Mouse (Mus musculus) hindbrain, embryonic 12.5 days (tissue): ENCODE measurements at regions not wholly inside any gene's neighbourhood (a gene's known extent, or its start where the extent isn't known, plus 50 kb on each side); places are given as distances from the start of the nearest gene placed in this dataset.
"Not testable (repeated sequence)": the region's sequence is repeated elsewhere in the genome, so short reads cannot be mapped to it uniquely, and the experiment has no call there.

Source experiments
- ATAC-seq: fragments of 200-750 bp; cut with Nextera tagmentation; 2 replicates; pipeline ENCODE4 v1.8.0; 2017; ENCODE audit warnings: moderate TSS enrichment; ENCODE audit not compliant: low FRiP score
- H3K27ac ChIP-seq: fragments of 300-500 bp; sonication (generic); 2 replicates; pipeline ENCODE4 v1.5.1; 2016; ENCODE audit warnings: mild to moderate bottlenecking
- H3K27me3 ChIP-seq: fragments of 300-500 bp; sonication (generic); 2 replicates; pipeline ENCODE4 v1.6.1; 2016; ENCODE audit warnings: mild to moderate bottlenecking
- H3K36me3 ChIP-seq: fragments of 300-500 bp; sonication (generic); 2 replicates; pipeline ENCODE4 v1.6.1; 2016; ENCODE audit warnings: mild to moderate bottlenecking
- H3K4me1 ChIP-seq: fragments of 300-500 bp; sonication (generic); 2 replicates; pipeline ENCODE4 v1.6.1; 2016
- H3K4me2 ChIP-seq: fragments of 300-500 bp; sonication (generic); replicated peaks from 2 replicates; pipeline ENCODE4 v1.6.1; 2016; ENCODE audit warnings: mild to moderate bottlenecking
- H3K4me3 ChIP-seq: fragments of 300-500 bp; sonication (generic); 2 replicates; pipeline ENCODE4 v1.5.1; 2016; ENCODE audit warnings: mild to moderate bottlenecking
- H3K9ac ChIP-seq: fragments of 300-500 bp; sonication (generic); 2 replicates; pipeline ENCODE4 v1.6.1; 2016; ENCODE audit warnings: mild to moderate bottlenecking, moderate library complexity
- H3K9me3 ChIP-seq: fragments of 300-500 bp; sonication (generic); replicated peaks from 2 replicates; pipeline ENCODE4 v1.6.1; 2016; ENCODE audit warnings: mild to moderate bottlenecking
- WGBS: fragments of 180-500 bp; shearing (Covaris S2); methylation state at CpG from one replicate; pipeline ENCODE4 v1.1.7; 2016; 5-methylcytosine and 5-hydroxymethylcytosine counted together

- 86% methylated on average over 10 of the region's 10 CpGs for WGBS
- no peaks in the 10 kb centered on the region for H3K36me3 ChIP-seq
- no peaks in the 10 kb centered on the region; the same call in 1 of the 2 replicates for H3K27me3 ChIP-seq
- no peak overlapping the region for H3K9ac ChIP-seq
- no peaks in the 10 kb centered on the region for H3K4me1 ChIP-seq
- no peak overlapping the region for H3K27ac ChIP-seq
- no peaks in the 10 kb centered on the region for H3K9me3 ChIP-seq
- H3K4me3 ChIP-seq, result no peak overlapping the region
- ATAC-seq, result no peak
- H3K4me2 ChIP-seq, result no peak overlapping the region
Measured at GRCm38 (mm10) chr8:8847579-8847978, 157.3 kb upstream of the Arglu1 start.

GRCm38 (mm10) chr8:8842326-8842725 is 152.0 kb upstream of the Arglu1 start:
- Histone ChIP-seq H3K36me3 (no peaks in the 10 kb centered on the region), H3K4me1 (no peaks in the 10 kb centered on the region), H3K27me3 (no peaks in the 10 kb centered on the region), H3K9ac (no peak overlapping the region), H3K4me3 (no peak overlapping the region), H3K4me2 (no peak overlapping the region), H3K9me3 (no peaks in the 10 kb centered on the region), H3K27ac (no peak overlapping the region)
- 75% methylated on average over 2 of the region's 2 CpGs for WGBS
- no peak for ATAC-seq

GRCm38 (mm10) chr8:8836166-8836565 is 145.8 kb upstream of the Arglu1 start:
- WGBS, result 69% methylated on average over 11 of the region's 11 CpGs

DNA sequence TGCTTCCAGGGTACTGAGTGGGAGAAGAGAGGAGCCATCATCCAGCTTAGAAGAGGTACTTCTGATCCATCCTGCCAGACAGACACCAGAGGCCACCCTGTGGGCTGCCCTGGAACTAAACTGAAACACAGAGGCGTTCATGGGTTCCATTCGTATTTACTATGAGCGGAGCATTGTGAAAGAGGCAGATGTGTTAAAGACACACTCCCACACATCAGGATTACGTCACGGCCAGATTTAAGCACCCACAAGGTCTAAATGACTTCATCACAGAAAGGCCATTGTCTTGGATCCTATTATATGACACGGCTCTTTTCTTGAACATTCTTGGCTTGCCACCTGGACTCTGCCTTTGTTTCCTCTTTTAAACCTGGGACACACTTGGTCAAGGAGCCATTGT is 141.0 kb upstream of the Arglu1 start:
- Histone ChIP-seq H3K9me3 (no peaks in the 10 kb centered on the region), H3K36me3 (no peaks in the 10 kb centered on the region), H3K4me2 (no peak overlapping the region), H3K4me3 (no peak overlapping the region), H3K27ac (no peak overlapping the region), H3K27me3 (no peaks in the 10 kb centered on the region), H3K4me1 (no peaks in the 10 kb centered on the region), H3K9ac (no peak overlapping the region)
- no peak for ATAC-seq
- WGBS, result 77% methylated on average over 6 of the region's 6 CpGs

More at GRCm38 (mm10) chr8:8836166-8836565, 145.8 kb upstream of the Arglu1 start:
- not testable (repeated sequence) for H3K4me1 ChIP-seq, H3K27me3 ChIP-seq, ATAC-seq, H3K9ac ChIP-seq, H3K4me3 ChIP-seq, H3K4me2 ChIP-seq, H3K9me3 ChIP-seq, H3K27ac ChIP-seq, H3K36me3 ChIP-seq

DNA sequence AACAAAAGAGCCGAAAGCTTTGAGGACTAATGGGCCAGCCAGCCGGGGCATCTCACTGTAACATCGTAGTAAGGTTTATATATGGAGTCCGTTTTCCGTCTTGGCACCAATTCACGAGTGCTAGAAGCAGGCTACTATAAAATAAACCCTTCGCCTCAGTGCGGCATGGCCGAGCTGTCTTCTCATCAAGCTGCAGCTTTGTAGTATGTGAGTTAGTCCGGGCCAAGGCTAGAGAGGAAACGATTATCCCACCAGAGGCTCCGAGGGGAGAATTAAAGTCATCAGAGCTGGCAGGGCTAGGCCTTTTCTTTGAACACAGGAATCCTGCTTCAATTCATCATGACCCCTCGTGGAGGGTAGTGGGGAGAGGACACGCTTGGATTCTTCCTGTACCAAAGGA is 138.9 kb upstream of the Arglu1 start:
- ATAC-seq, result no peak
- Histone ChIP-seq H3K9ac (no peak overlapping the region), H3K27me3 (no peaks in the 10 kb centered on the region), H3K27ac (no peak overlapping the region), H3K4me3 (no peak overlapping the region), H3K9me3 (no peaks in the 10 kb centered on the region), H3K4me1 (no peaks in the 10 kb centered on the region), H3K4me2 (no peak overlapping the region), H3K36me3 (no peaks in the 10 kb centered on the region)
- WGBS, result 62% methylated on average over 14 of the region's 14 CpGs

DNA sequence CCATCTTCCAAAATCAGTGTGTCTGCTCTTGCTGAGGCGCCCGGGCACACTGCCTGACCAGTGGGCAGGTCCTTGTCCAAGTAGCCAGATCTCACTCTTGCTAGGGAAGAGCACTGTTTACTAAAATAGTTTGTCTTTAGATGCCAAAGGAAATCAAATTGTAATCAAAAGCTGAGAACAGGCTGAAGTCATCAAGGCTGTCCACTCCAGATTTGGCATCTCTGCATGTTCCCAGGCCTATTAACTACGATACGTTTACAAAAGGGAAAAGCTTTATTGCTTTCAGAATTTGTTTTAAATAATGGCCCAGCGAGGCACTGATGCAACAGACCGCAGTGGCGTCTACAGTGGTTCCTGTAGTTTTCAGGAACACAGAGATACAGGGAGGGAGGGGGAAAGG is 137.2 kb upstream of the Arglu1 start:
- no peaks in the 10 kb centered on the region for H3K27me3 ChIP-seq
- no peaks in the 10 kb centered on the region for H3K9me3 ChIP-seq
- ATAC-seq, result no peak
- H3K4me1 ChIP-seq, result no peaks in the 10 kb centered on the region
- H3K36me3 ChIP-seq, result no peaks in the 10 kb centered on the region
- H3K4me3 ChIP-seq, result no peak overlapping the region
- no peak overlapping the region for H3K27ac ChIP-seq
- 90% methylated on average over 7 of the region's 7 CpGs for WGBS
- H3K4me2 ChIP-seq, result no peak overlapping the region
- no peak overlapping the region for H3K9ac ChIP-seq

- Histone ChIP-seq H3K27me3 (no peaks in the 10 kb centered on the region), H3K4me2 (no peak overlapping the region), H3K27ac (no peak overlapping the region), H3K36me3 (no peaks in the 10 kb centered on the region), H3K9ac (no peak overlapping the region), H3K4me3 (no peak overlapping the region), H3K9me3 (no peaks in the 10 kb centered on the region), H3K4me1 (no peaks in the 10 kb centered on the region)
- WGBS, result 83% methylated on average over 9 of the region's 9 CpGs
- ATAC-seq, result no peak
Measured at GRCm38 (mm10) chr8:8826801-8827200, 136.5 kb upstream of the Arglu1 start.

DNA sequence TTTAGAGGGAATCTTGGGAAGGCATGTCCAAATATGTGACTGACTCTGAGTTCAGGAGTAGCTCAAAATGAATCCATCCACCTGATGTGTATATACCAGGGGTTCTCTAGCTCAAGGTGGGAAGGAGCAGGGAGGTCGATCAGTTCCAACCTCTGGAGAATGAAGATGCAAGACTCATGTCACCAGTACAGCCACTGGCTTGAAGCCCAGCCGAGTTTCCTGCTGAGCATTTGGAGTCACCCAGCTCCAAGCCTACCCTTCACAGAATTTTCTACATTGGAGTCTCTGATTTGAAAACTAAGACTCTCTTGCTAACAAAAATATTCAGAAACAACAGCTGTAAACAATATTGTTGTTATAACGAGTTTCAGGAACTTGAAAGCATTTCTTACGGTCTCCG is 134.6 kb upstream of the Arglu1 start:
- H3K27me3 ChIP-seq, result no peaks in the 10 kb centered on the region
- no peak overlapping the region for H3K4me2 ChIP-seq
- ATAC-seq, result no peak
- WGBS, result 82% methylated on average over 5 of the region's 5 CpGs
- no peak overlapping the region for H3K9ac ChIP-seq
- no peak overlapping the region for H3K27ac ChIP-seq
- peaks cover 4% of the 10 kb centered on the region; the same call in 1 of the 2 replicates for H3K4me1 ChIP-seq
- H3K9me3 ChIP-seq, result no peaks in the 10 kb centered on the region
- H3K36me3 ChIP-seq, result no peaks in the 10 kb centered on the region
- H3K4me3 ChIP-seq, result no peak overlapping the region

- WGBS, result 72% methylated on average over 6 of the region's 6 CpGs
- ATAC-seq, result no peak
Measured at GRCm38 (mm10) chr8:8821119-8821518, 130.8 kb upstream of the Arglu1 start.

GRCm38 (mm10) chr8:8820614-8821013 is 130.3 kb upstream of the Arglu1 start:
- peaks cover 4% of the 10 kb centered on the region; the same call in 1 of the 2 replicates for H3K4me1 ChIP-seq
- no peak for ATAC-seq

More at GRCm38 (mm10) chr8:8821119-8821518, 130.8 kb upstream of the Arglu1 start:
- Histone ChIP-seq H3K27me3 (no peaks in the 10 kb centered on the region), H3K4me1 (peaks cover 4% of the 10 kb centered on the region; the same call in 1 of the 2 replicates), H3K27ac (no peak overlapping the region), H3K9me3 (no peaks in the 10 kb centered on the region), H3K9ac (no peak overlapping the region), H3K36me3 (no peaks in the 10 kb centered on the region), H3K4me2 (no peak overlapping the region), H3K4me3 (no peak overlapping the region)

DNA sequence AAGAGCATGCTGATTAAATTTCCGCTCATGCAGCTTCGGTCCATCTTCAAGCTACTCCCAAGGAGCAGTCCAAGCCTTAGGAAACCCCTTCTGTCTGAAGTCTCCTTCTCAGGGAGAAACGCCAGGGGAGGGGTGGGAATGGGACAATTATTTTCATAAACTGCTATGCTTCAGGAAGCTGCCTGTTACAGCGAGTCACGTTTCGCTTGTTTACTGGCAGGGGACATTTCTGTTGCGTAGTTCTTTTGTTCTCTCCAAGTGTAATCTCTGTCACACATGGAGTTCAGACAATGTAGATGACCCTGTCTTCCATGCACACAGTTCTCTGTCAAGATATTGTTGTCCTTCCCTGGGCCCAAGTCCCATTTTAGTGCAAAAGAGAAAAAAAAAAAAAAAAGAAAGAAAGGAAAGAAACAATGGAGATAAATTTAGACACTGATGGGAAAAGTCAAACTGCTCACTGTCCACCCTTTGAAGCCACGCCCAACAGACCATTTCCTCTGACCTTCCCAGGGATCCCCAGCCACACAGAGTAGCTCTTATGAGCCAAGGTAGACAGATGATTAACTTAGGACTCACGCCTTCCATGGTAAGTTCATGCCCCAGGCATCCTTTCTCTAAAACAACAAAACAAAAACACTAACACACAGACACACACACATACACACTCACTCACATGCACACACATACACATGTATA is 129.1 kb upstream of the Arglu1 start:
- WGBS, result 81% methylated on average over 9 of the region's 9 CpGs
- no peak for ATAC-seq
- H3K4me1 ChIP-seq, result peaks cover 4% of the 10 kb centered on the region; the same call in 1 of the 2 replicates

More at GRCm38 (mm10) chr8:8820614-8821013, 130.3 kb upstream of the Arglu1 start:
- Histone ChIP-seq H3K9ac (no peak overlapping the region), H3K4me3 (no peak overlapping the region), H3K9me3 (no peaks in the 10 kb centered on the region), H3K4me2 (no peak overlapping the region), H3K27ac (no peak overlapping the region), H3K36me3 (no peaks in the 10 kb centered on the region), H3K27me3 (no peaks in the 10 kb centered on the region)
- WGBS, result 71% methylated on average over 6 of the region's 6 CpGs

DNA sequence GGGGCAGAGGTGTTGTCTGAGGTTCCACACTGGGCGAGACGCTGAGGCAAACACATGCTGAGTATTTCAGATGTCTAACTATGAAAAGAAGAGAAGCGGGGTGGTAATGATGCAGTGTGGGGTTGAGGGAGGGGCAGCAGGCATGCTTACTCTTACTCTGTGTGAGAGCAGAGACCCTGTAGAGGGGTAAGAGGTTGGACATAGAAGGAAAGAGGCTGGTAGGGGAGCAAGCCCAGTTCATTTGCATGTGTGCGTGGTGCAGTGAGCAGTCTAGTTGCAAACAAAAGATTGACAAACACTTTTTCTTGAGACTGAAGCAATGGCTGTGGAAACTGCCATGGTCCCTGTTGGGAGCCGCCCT is 122.5 kb upstream of the Arglu1 start:
- H3K27me3 ChIP-seq, result no peaks in the 10 kb centered on the region
- H3K4me2 ChIP-seq, result no peak overlapping the region
- peaks cover 12% of the 10 kb centered on the region; the same call in 1 of the 2 replicates for H3K4me1 ChIP-seq
- no peak overlapping the region for H3K27ac ChIP-seq
- H3K9ac ChIP-seq, result no peak overlapping the region
- H3K4me3 ChIP-seq, result no peak overlapping the region
- no peaks in the 10 kb centered on the region for H3K36me3 ChIP-seq
- 85% methylated on average over 5 of the region's 5 CpGs for WGBS
- H3K9me3 ChIP-seq, result no peaks in the 10 kb centered on the region
- ATAC-seq, result no peak

More for the DNA sequence above, 129.1 kb upstream of the Arglu1 start:
- Histone ChIP-seq H3K4me3 (no peak overlapping the region), H3K9ac (no peak overlapping the region), H3K27ac (no peak overlapping the region), H3K4me2 (no peak overlapping the region), H3K36me3 (no peaks in the 10 kb centered on the region), H3K9me3 (no peaks in the 10 kb centered on the region), H3K27me3 (no peaks in the 10 kb centered on the region)
